ENCODE assay signal across 11 mouse cellular contexts in genomic region chr3:31016594-31017196, GRCm38 (mm10). TPM values are rescaled to one million over a fixed set of nuclear protein-coding genes. Genes with fewer than 3 reads are reported as not detected.
DNase-seq lines count a peak whose midpoint lies in the region; ATAC-seq and TF ChIP-seq lines count a peak whose summit lies in the region.
"Had no signal": no experiment of that assay in that cellular context is flagged by ENCODE, and none has a peak within 500 bp of the region (broad histone marks: within the 10 kb centered on the region; RNA-seq: fewer than 3 reads in every experiment).

No protein-coding gene starts in this region.

- CTCF ChIA-PET in Patski (lab: Charles Lee): interaction anchor here (0.7 to 4.7 kb wide), 12 partner anchors 9 to 63 kb away, joined by 3 to 62 read pairs (median 3); partner anchors contain the start of gene Prkci

- DNase-seq in lung, adult 2 months: no peak
- no peak for DNase-seq in Patski (ENCODE audit: low read depth, low spot score)
- DNase-seq in right cerebral cortex, adult 2 months (ENCODE audit: low spot score in 2 of 2): no peak
- DNase-seq in urinary bladder, postnatal 4 days (ENCODE audit: low spot score in 2 of 2): no peak
- DNase-seq: layer of hippocampus, postnatal 36 days; right cerebral cortex, postnatal 4 days; thymus, postnatal 4 days had no signal

- 24% methylated on average over 9 of the region's 9 CpGs for WGBS in lung, embryonic 15.5 days
- WGBS in lung, adult 2 months: 41% methylated on average over 9 of the region's 9 CpGs
- 28% methylated on average over 9 of the region's 9 CpGs for WGBS in embryonic facial prominence, embryonic 13.5 days

- peak overlapping the region; percentile 76 for H3K27ac ChIP-seq in lung, embryonic 15.5 days
- H3K27ac ChIP-seq in embryonic facial prominence, embryonic 13.5 days: 0 out of 2 replicates have a peak overlapping the region, but pooled peaks have one; percentile 72
- H3K27ac ChIP-seq: liver, embryonic 14.5 days had no signal

- H3K79me2 ChIP-seq in myocyte (ENCODE audit: control insufficient read depth, insufficient read depth): peaks cover 62% of the 10 kb centered on the region

- H3ac ChIP-seq in myocyte (ENCODE audit: control insufficient read depth, insufficient read length): no peak overlapping the region

- H3K4me1 ChIP-seq in lung, embryonic 15.5 days: peaks cover 39% of the 10 kb centered on the region
- peaks cover 11% of the 10 kb centered on the region for H3K4me1 ChIP-seq in lung, adult 2 months (ENCODE audit: control insufficient read depth, insufficient read depth, low read length)
- peaks cover 40% of the 10 kb centered on the region for H3K4me1 ChIP-seq in embryonic facial prominence, embryonic 13.5 days

- H3K27me3 ChIP-seq in lung, embryonic 15.5 days: no peaks in the 10 kb centered on the region
- H3K27me3 ChIP-seq in Patski: no peaks in the 10 kb centered on the region
- no peaks in the 10 kb centered on the region for H3K27me3 ChIP-seq in embryonic facial prominence, embryonic 13.5 days
- no peaks in the 10 kb centered on the region for H3K27me3 ChIP-seq in myocyte (ENCODE audit: control insufficient read depth, insufficient read depth, insufficient read length)

- peak; percentile 25; the same call in 1 of the 2 replicates for ATAC-seq in lung, embryonic 15.5 days (ENCODE audit: borderline replicate concordance, extremely low read depth, low FRiP score, low TSS enrichment)
- peak; percentile 77 for ATAC-seq in Patski
- ATAC-seq in embryonic facial prominence, embryonic 13.5 days (ENCODE audit: insufficient number of reproducible peaks, insufficient read depth, low FRiP score, low TSS enrichment, low read depth): no peak

- no peak overlapping the region for H3K4me3 ChIP-seq in lung, embryonic 15.5 days
- H3K4me3 ChIP-seq in lung, adult 2 months (replicated peaks; ENCODE audit: extremely low read depth, low read depth, low read length): no peak overlapping the region
- H3K4me3 ChIP-seq in embryonic facial prominence, embryonic 13.5 days: no peak overlapping the region
- H3K4me3 ChIP-seq in myocyte: no peak overlapping the region

- no peak overlapping the region for H3K4me2 ChIP-seq in lung, embryonic 15.5 days
- H3K4me2 ChIP-seq in embryonic facial prominence, embryonic 13.5 days: no peak overlapping the region
- peak overlapping the region; percentile 46 for H3K4me2 ChIP-seq in myocyte (ENCODE audit: low read depth)

- H3K9me3 ChIP-seq in lung, embryonic 15.5 days: no peaks in the 10 kb centered on the region
- no peaks in the 10 kb centered on the region for H3K9me3 ChIP-seq in embryonic facial prominence, embryonic 13.5 days

- in situ Hi-C loops in Patski (cut with MboI; ENCODE audit: low pct_unique_long_range_greater_than_20kb): no loop called here

- peaks cover 10% of the 10 kb centered on the region; the same call in 1 of the 2 replicates for H3K36me3 ChIP-seq in lung, embryonic 15.5 days
- H3K36me3 ChIP-seq in embryonic facial prominence, embryonic 13.5 days: 0 out of 2 replicates have a peak, but pooled peaks cover 11% of the 10 kb centered on the region
- H3K36me3 ChIP-seq in myocyte (ENCODE audit: control insufficient read depth, insufficient read depth): no peaks in the 10 kb centered on the region

- POLR2A ChIA-PET in Patski (lab: Charles Lee): interaction anchor here (0.6 to 1.4 kb wide), 4 partner anchors 16 to 97 kb away, joined by 3 to 4 read pairs (median 4); partner anchors contain the start of gene Prkci

- TF ChIP-seq CTCF in lung, adult 2 months (IDR thresholded peaks at IDR 0.05; ENCODE audit: insufficient read depth, low read length): no peak
- peak; percentile 9 for TF ChIP-seq CTCF in Patski (IDR thresholded peaks at IDR 0.05)

- no peak overlapping the region for H3K9ac ChIP-seq in lung, embryonic 15.5 days
- no peak overlapping the region for H3K9ac ChIP-seq in embryonic facial prominence, embryonic 13.5 days
- H3K9ac ChIP-seq: liver, embryonic 14.5 days had no signal

- TF ChIP-seq POLR2A in lung, adult 2 months (IDR thresholded peaks at IDR 0.05; ENCODE audit: borderline replicate concordance, extremely low read depth, low read depth, low read length): no peak
- TF ChIP-seq POLR2A in myocyte (IDR thresholded peaks at IDR 0.05; ENCODE audit: insufficient read length, low read depth): no peak

TF ChIP-seq in myocyte, 11 proteins besides CTCF, POLR2A, EP300 and RAD21:
- TF ChIP-seq MYOD1 (IDR thresholded peaks at IDR 0.05; ENCODE audit: control insufficient read depth in 1 of 3, insufficient read length in 2 of 3, low read depth in 2 of 3) (peak in 2 of 3 experiments; percentile 14 to 34), USF1 (IDR thresholded peaks at IDR 0.05; ENCODE audit: low read depth) (no peak), MAX (IDR thresholded peaks at IDR 0.05; ENCODE audit: low read depth) (no peak), SRF (IDR thresholded peaks at IDR 0.05; ENCODE audit: control insufficient read depth, insufficient read length, low read depth) (no peak), TCF12 (IDR thresholded peaks at IDR 0.05; ENCODE audit: insufficient read depth, poor library complexity, severe bottlenecking) (no peak), E2F4 (IDR thresholded peaks at IDR 0.05; ENCODE audit: insufficient read depth) (no peak), MYOG (IDR thresholded peaks at IDR 0.05; ENCODE audit: control insufficient read depth in 1 of 3, insufficient read depth in 1 of 3, insufficient read length in 2 of 3, low read depth in 2 of 3) (peak in 1 of 3 experiments; percentile 46), REST (IDR thresholded peaks at IDR 0.05; ENCODE audit: insufficient read depth, insufficient read length) (no peak), CEBPB (IDR thresholded peaks at IDR 0.05; ENCODE audit: insufficient read depth, poor library complexity, severe bottlenecking) (no peak), POLR2AphosphoS2 (IDR thresholded peaks at IDR 0.05; ENCODE audit: insufficient read length, low read depth) (no peak), TCF3 (IDR thresholded peaks at IDR 0.05; ENCODE audit: insufficient read length, low read depth) (no peak)

RNA-seq across cellular contexts. Expression of gene Prkci, which starts 21.1 kb away (rescaled TPM):
- polyA plus RNA-seq in lung, embryonic 15.5 days (2015; fragmentation: Nextera tagmentation; extraction: Ambion mirVana): 53.0 and 53.9 TPM in 2 replicates
- polyA plus RNA-seq in lung, adult 2 months (2012; rRNA removed): 29.0 and 42.9 TPM in 2 replicates
- 150 TPM for polyA plus RNA-seq in Patski (2021)
- 39.0 and 39.3 TPM in 2 replicates for polyA plus RNA-seq in embryonic facial prominence, embryonic 13.5 days (2015; fragmentation: Nextera tagmentation; extraction: Ambion mirVana)
- 10.8 TPM for polyA plus RNA-seq in myocyte (2012; fragmentation: generic; extraction: Trizol)

RNA-seq across cellular contexts. Expression of gene Phc3, which starts 47.5 kb away (rescaled TPM):
- polyA plus RNA-seq in lung, embryonic 15.5 days (2015; fragmentation: Nextera tagmentation; extraction: Ambion mirVana): 6.1 and 7.3 TPM in 2 replicates
- polyA plus RNA-seq in lung, adult 2 months (2012; rRNA removed): 33.7 and 34.0 TPM in 2 replicates
- polyA plus RNA-seq in Patski (2021): 29.3 TPM
- 8.1 and 9.4 TPM in 2 replicates for polyA plus RNA-seq in embryonic facial prominence, embryonic 13.5 days (2015; fragmentation: Nextera tagmentation; extraction: Ambion mirVana)
- polyA plus RNA-seq in myocyte (2012; fragmentation: generic; extraction: Trizol): 4.8 TPM
